Mouse (Mus musculus) thymus, postnatal 36 days (tissue): ENCODE data around the gene Pgp.
"Not testable (repeated sequence)": the region's sequence is repeated elsewhere in the genome, so short reads cannot be mapped to it uniquely, and the experiment has no call there.

Experiments used
- DNase-seq, 2 experiments: peaks; one replicate each; pipeline ENCODE4 v3.0.0; 2022; ENCODE audit warnings: mixed read lengths in 2 of 2

The Pgp gene

GRCm38 (mm10) chr17:24469910-24470602 is at the start of gene Pgp, which contains the start of gene E4f1:
Pgp (plus strand) TSS chr17:24470392.
E4f1 (minus strand) TSS chr17:24470313.
- DNase-seq: peak; percentile 96 to 98

- DNase-seq: no peak
Observed at GRCm38 (mm10) chr17:24423114-24423513, 47.1 kb upstream of the Pgp start.

GRCm38 (mm10) chr17:24424489-24424888 is 45.7 kb upstream of the Pgp start:
- no peak for DNase-seq

GRCm38 (mm10) chr17:24425326-24425725 is 44.9 kb upstream of the Pgp start:
- not testable (repeated sequence) for DNase-seq

- no peak for DNase-seq
Observed at GRCm38 (mm10) chr17:24425905-24426304, 44.3 kb upstream of the Pgp start.

- DNase-seq: peak; percentile 63 to 68
Observed at GRCm38 (mm10) chr17:24426471-24427169, 43.6 kb upstream of the Pgp start, which contains the start of gene Eci1. Eci1 (plus strand) TSS chr17:24426641.

- no peak for DNase-seq
Observed at GRCm38 (mm10) chr17:24427170-24427557, 43.0 kb upstream of the Pgp start.

GRCm38 (mm10) chr17:24429201-24429983 is 40.8 kb upstream of the Pgp start:
- DNase-seq: no peak

- no peak for DNase-seq
Observed at GRCm38 (mm10) chr17:24437016-24437415, 33.2 kb upstream of the Pgp start.

GRCm38 (mm10) chr17:24440377-24440776 is 29.8 kb upstream of the Pgp start:
- no peak for DNase-seq

GRCm38 (mm10) chr17:24441148-24441547 is 29.0 kb upstream of the Pgp start:
- no peak for DNase-seq

- DNase-seq: no peak
Observed at GRCm38 (mm10) chr17:24442107-24442506, 28.1 kb upstream of the Pgp start.

- DNase-seq: no peak
Observed at GRCm38 (mm10) chr17:24442632-24443155, 27.5 kb upstream of the Pgp start, which contains the start of gene Dnase1l2. Dnase1l2 (minus strand) TSS chr17:24443105.

GRCm38 (mm10) chr17:24443409-24443808 is 26.8 kb upstream of the Pgp start:
- no peak for DNase-seq

GRCm38 (mm10) chr17:24446590-24446989 is 23.6 kb upstream of the Pgp start:
- DNase-seq: no peak

- DNase-seq: no peak
Observed at GRCm38 (mm10) chr17:24449507-24449906, 20.7 kb upstream of the Pgp start.

- no peak for DNase-seq
Observed at GRCm38 (mm10) chr17:24451220-24451619, 19.0 kb upstream of the Pgp start.

GRCm38 (mm10) chr17:24453372-24453771 is 16.8 kb upstream of the Pgp start:
- no peak for DNase-seq

GRCm38 (mm10) chr17:24454218-24454755 is 15.9 kb upstream of the Pgp start:
- DNase-seq: no peak

GRCm38 (mm10) chr17:24454756-24455522 is 15.3 kb upstream of the Pgp start:
- peak; percentile 98 to 99 for DNase-seq

- DNase-seq: not testable (repeated sequence)
Observed at GRCm38 (mm10) chr17:24455523-24456206, 14.5 kb upstream of the Pgp start.
